Mouse (Mus musculus): Measurements from ENCODE around the gene Peg10. TPM values are rescaled to one million over a fixed set of nuclear protein-coding genes. Genes with fewer than 3 reads are reported as not detected.

Gene Peg10
- total and polyA plus RNA-seq, 3 experiments: not detected

- H3K79me2 ChIP-seq (replicated peaks; ENCODE audit: control insufficient read depth, extremely low read depth, insufficient read depth, poor library complexity, severe bottlenecking): no peaks in the 10 kb centered on the region
- H3K27me3 ChIP-seq (replicated peaks): no peaks in the 10 kb centered on the region
- H3K9me3 ChIP-seq (replicated peaks; ENCODE audit: low read length): no peaks in the 10 kb centered on the region
- no peak overlapping the region for H3K27ac ChIP-seq (ENCODE audit: insufficient read depth, low read depth)
- H3K9ac ChIP-seq (ENCODE audit: insufficient read depth, low read depth): no peak overlapping the region
- no peak overlapping the region for H3K4me3 ChIP-seq (replicated peaks in 1 of 3; ENCODE audit: low read depth in 2 of 3, low read length in 2 of 3, poor library complexity in 1 of 3)
- H3K4me2 ChIP-seq (ENCODE audit: insufficient read depth, low read depth, poor library complexity, severe bottlenecking): no peak overlapping the region
- H3K36me3 ChIP-seq (replicated peaks in 1 of 2; ENCODE audit: control insufficient read depth in 1 of 2, insufficient read depth in 1 of 2, low read length in 1 of 2): no peaks in the 10 kb centered on the region
- DNase-seq (ENCODE audit: extremely low read depth): no peak
- no peak for TF ChIP-seq UBTF (IDR thresholded peaks at IDR 0.05; ENCODE audit: low read depth, low read length)
- in situ Hi-C loops (cut with MboI; ENCODE audit: low pct_ligation_motif_present, low pct_unique_long_range_greater_than_20kb, low sequenced_read_pairs): no loop called here
- dilution Hi-C loops (cut with MboI; ENCODE audit: extremely low pct_ligation_motif_present, extremely low pct_unique_long_range_greater_than_20kb, low sequenced_read_pairs): no loop called here
- H3K4me1 ChIP-seq (ENCODE audit: control insufficient read depth in 1 of 2, insufficient read depth in 2 of 2): peaks cover 0 to 16% of the 10 kb centered on the region in 2 experiments; a peak in 2 of 4 replicates
Observed at GRCm38 (mm10) chr6:4703908-4704307, 43.2 kb upstream of the Peg10 start.

- dilution Hi-C loops (cut with MboI; ENCODE audit: extremely low pct_ligation_motif_present, extremely low pct_unique_long_range_greater_than_20kb, low sequenced_read_pairs) (no loop called here), in situ Hi-C loops (cut with MboI; ENCODE audit: low pct_ligation_motif_present, low pct_unique_long_range_greater_than_20kb, low sequenced_read_pairs) (no loop called here)
- Histone ChIP-seq H3K79me2 (replicated peaks; ENCODE audit: control insufficient read depth, extremely low read depth, insufficient read depth, poor library complexity, severe bottlenecking) (no peaks in the 10 kb centered on the region), H3K27me3 (replicated peaks) (no peaks in the 10 kb centered on the region), H3K4me1 (ENCODE audit: control insufficient read depth in 1 of 2, insufficient read depth in 2 of 2) (peaks cover 0 to 27% of the 10 kb centered on the region in 2 experiments; a peak in 2 of 4 replicates), H3K4me2 (ENCODE audit: insufficient read depth, low read depth, poor library complexity, severe bottlenecking) (no peak overlapping the region), H3K27ac (ENCODE audit: insufficient read depth, low read depth) (no peak overlapping the region), H3K9ac (ENCODE audit: insufficient read depth, low read depth) (no peak overlapping the region), H3K36me3 (replicated peaks in 1 of 2; ENCODE audit: control insufficient read depth in 1 of 2, insufficient read depth in 1 of 2, low read length in 1 of 2) (no peaks in the 10 kb centered on the region), H3K9me3 (replicated peaks; ENCODE audit: low read length) (no peaks in the 10 kb centered on the region), H3K4me3 (replicated peaks in 1 of 3; ENCODE audit: low read depth in 2 of 3, low read length in 2 of 3, poor library complexity in 1 of 3) (no peak overlapping the region)
- DNase-seq (ENCODE audit: extremely low read depth): no peak
- TF ChIP-seq IRF4 (IDR thresholded peaks at IDR 0.05; ENCODE audit: low read depth, low read length) (no peak), RCOR1 (conservative IDR thresholded peaks at IDR 0.05; ENCODE audit: low read depth, low read length) (no peak), HCFC1 (IDR thresholded peaks at IDR 0.05; ENCODE audit: low read depth, low read length) (no peak), MXI1 (IDR thresholded peaks at IDR 0.05; ENCODE audit: low read depth, low read length) (no peak), BHLHE40 (IDR thresholded peaks at IDR 0.05; ENCODE audit: low read depth, low read length) (no peak), USF1 (IDR thresholded peaks at IDR 0.05; ENCODE audit: low read depth, low read length) (no peak), SIN3A (IDR thresholded peaks at IDR 0.05; ENCODE audit: low read length) (no peak), ZC3H11A (IDR thresholded peaks at IDR 0.05; ENCODE audit: low read depth, low read length) (no peak), SMC3 (IDR thresholded peaks at IDR 0.05; ENCODE audit: low read depth, low read length) (no peak), MYC (IDR thresholded peaks at IDR 0.05; ENCODE audit: low read depth, low read length) (no peak), CHD2 (IDR thresholded peaks at IDR 0.05; ENCODE audit: low read length) (no peak), E2F4 (IDR thresholded peaks at IDR 0.05; ENCODE audit: insufficient replicate concordance, low read depth, low read length) (no peak), GABPA (IDR thresholded peaks at IDR 0.05; ENCODE audit: insufficient replicate concordance, low read depth, low read length) (no peak), PAX5 (IDR thresholded peaks at IDR 0.05; ENCODE audit: low read length) (no peak), NELFE (IDR thresholded peaks at IDR 0.05; ENCODE audit: low read depth, low read length) (no peak), TCF12 (IDR thresholded peaks at IDR 0.05; ENCODE audit: low read depth, low read length) (no peak), EP300 (IDR thresholded peaks at IDR 0.05; ENCODE audit: low read length) (no peak), ELF1 (IDR thresholded peaks at IDR 0.05; ENCODE audit: low read depth, low read length) (no peak), NRF1 (IDR thresholded peaks at IDR 0.05; ENCODE audit: low read depth, low read length) (no peak)
Observed at GRCm38 (mm10) chr6:4706415-4706814, 40.7 kb upstream of the Peg10 start.
